Mouse (Mus musculus) kidney, adult 8-10 months (tissue): Measurements from ENCODE around the gene Manba.
A peak's percentile ranks its signal among the peaks of the same experiment; 100 is the strongest.

Experiments
- DNase-seq, 2 experiments: peaks; one replicate each; pipeline ENCODE4 v3.0.0; 2022

Manba gene

GRCm38 (mm10) chr3:135534103-135534502 lies 48.7 kb downstream of the Manba start:
- no peak for DNase-seq

GRCm38 (mm10) chr3:135546212-135546923 lies 61.0 kb downstream of the Manba start:
- no peak for DNase-seq

- no peak for DNase-seq
These were observed 61.9 kb downstream of the Manba start for GRCm38 (mm10) chr3:135547298-135547697.

GRCm38 (mm10) chr3:135552874-135553273 lies 67.5 kb downstream of the Manba start:
- DNase-seq = no peak

- DNase-seq = no peak
These were observed 69.8 kb downstream of the Manba start for GRCm38 (mm10) chr3:135555192-135555591.

GRCm38 (mm10) chr3:135556052-135556587 lies 70.7 kb downstream of the Manba start:
- DNase-seq = no peak

- DNase-seq = no peak
These were observed 71.6 kb downstream of the Manba start for GRCm38 (mm10) chr3:135556851-135557662.

- DNase-seq = no peak
These were observed 76.6 kb downstream of the Manba start for GRCm38 (mm10) chr3:135562036-135562435.

GRCm38 (mm10) chr3:135563163-135563689 lies 77.8 kb downstream of the Manba start:
- no peak for DNase-seq

- DNase-seq = no peak
These were observed 79.3 kb downstream of the Manba start for GRCm38 (mm10) chr3:135564706-135565105.

- DNase-seq = no peak
These were observed 79.9 kb downstream of the Manba start for GRCm38 (mm10) chr3:135565306-135565705.

GRCm38 (mm10) chr3:135567888-135568287 lies 82.5 kb downstream of the Manba start:
- no peak for DNase-seq

GRCm38 (mm10) chr3:135568633-135569032 lies 83.2 kb downstream of the Manba start:
- no peak for DNase-seq

- peak in 1 of 2 experiments; percentile 46 for DNase-seq
These were observed 86.1 kb downstream of the Manba start for GRCm38 (mm10) chr3:135571540-135571939.

- no peak for DNase-seq
These were observed 87.6 kb downstream of the Manba start for GRCm38 (mm10) chr3:135573051-135573450.

GRCm38 (mm10) chr3:135575126-135575525 lies 89.7 kb downstream of the Manba start:
- no peak for DNase-seq

- no peak for DNase-seq
These were observed 93.3 kb downstream of the Manba start for GRCm38 (mm10) chr3:135578588-135579140.

GRCm38 (mm10) chr3:135579179-135579578 lies 93.8 kb downstream of the Manba start:
- DNase-seq = no peak

- no peak for DNase-seq
These were observed 95.2 kb downstream of the Manba start for GRCm38 (mm10) chr3:135580439-135581275.

GRCm38 (mm10) chr3:135581606-135582117 lies 96.3 kb downstream of the Manba start:
- no peak for DNase-seq

GRCm38 (mm10) chr3:135582246-135582645 lies 96.8 kb downstream of the Manba start:
- DNase-seq = peak in 1 of 2 experiments; percentile 22

GRCm38 (mm10) chr3:135585482-135585881 lies 100.1 kb downstream of the Manba start:
- no peak for DNase-seq
